Mouse (Mus musculus): ENCODE results near the gene Lysmd4.

GRCm38 (mm10) chr7:67232504-67232903, 10.2 kb downstream of the Lysmd4 start:
- TF ChIP-seq CTCF (IDR thresholded peaks at IDR 0.05; ENCODE audit: extremely low read depth, insufficient read depth, low read length): no peak
- TF ChIP-seq POLR2A (IDR thresholded peaks at IDR 0.05; ENCODE audit: extremely low read depth, insufficient read depth, low read length): no peak

Measured in cortical plate, adult 2 months (tissue).